Mouse (Mus musculus) erythroblast, adult 5-6 weeks (primary cell): ENCODE data around the gene Pard3. TPM values are rescaled to one million over a fixed set of nuclear protein-coding genes. Genes with fewer than 3 reads are reported as not detected.

ENCODE experiments used
- ATAC-seq: replicated peaks from 2 replicates; pipeline ENCODE4 v1.8.0; 2016; ENCODE audit warnings: moderate number of reproducible peaks, mild to moderate bottlenecking, moderate TSS enrichment, inconsistent platforms; ENCODE audit not compliant: poor library complexity, low FRiP score, severe bottlenecking
- total RNA-seq, 2 experiments: library from RNA; stranded (forward) in 1 of 2; stranded (reverse) in 1 of 2; fragments of 150-400 nt in 1 of 2; fragments of 200-764, 138-1000 nt in 1 of 2; gene quantifications; 2 replicates each; pipeline versions ENCODE4 v1.2.3 to v1.2.4; 2015 to 2017; ENCODE audit warnings: low replicate concordance in 2 of 2

Gene Pard3
- total RNA-seq, 2 experiments from 2014 or later = 2.7 to 5.8 TPM

DNA sequence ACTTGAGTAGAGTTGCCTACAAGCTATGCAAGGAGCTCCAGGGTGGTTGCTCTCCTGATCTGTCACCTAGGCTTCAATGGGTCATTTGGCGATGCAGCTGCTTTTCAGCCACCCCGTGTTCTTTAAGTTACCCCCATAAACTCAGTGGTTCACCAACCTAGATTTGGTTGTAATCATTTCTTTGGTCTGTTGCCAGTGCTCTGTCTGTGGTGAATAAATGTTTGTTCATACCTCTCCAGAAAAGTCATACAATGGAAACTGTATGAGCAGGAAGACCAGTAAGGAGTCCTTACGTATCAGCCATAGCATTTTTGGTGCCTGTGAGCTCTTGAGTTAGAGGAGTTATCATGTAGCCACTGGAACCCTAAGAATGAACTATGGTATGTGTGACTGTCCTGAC is 17.6 kb downstream of the Pard3 start:
- ATAC-seq = no peak

DNA sequence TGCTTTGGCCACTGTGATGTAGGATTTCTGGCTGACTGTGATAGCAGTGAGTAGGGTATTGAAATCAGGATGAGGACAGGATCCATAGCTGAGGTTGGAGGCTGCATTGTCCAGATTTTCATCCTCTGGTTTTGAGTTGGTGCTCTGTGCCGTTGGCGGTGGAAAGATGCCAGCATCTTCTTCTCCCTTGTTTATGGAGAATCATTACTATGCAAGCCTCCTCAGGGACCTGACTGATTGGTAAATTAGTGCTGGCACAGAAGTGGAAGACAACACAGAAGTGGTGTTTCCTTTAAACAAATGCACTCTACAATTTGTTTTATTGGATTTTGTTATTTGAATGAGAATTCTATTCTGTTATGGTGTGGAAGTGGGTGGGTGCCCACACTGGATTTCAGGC is 18.8 kb downstream of the Pard3 start:
- no peak for ATAC-seq

DNA sequence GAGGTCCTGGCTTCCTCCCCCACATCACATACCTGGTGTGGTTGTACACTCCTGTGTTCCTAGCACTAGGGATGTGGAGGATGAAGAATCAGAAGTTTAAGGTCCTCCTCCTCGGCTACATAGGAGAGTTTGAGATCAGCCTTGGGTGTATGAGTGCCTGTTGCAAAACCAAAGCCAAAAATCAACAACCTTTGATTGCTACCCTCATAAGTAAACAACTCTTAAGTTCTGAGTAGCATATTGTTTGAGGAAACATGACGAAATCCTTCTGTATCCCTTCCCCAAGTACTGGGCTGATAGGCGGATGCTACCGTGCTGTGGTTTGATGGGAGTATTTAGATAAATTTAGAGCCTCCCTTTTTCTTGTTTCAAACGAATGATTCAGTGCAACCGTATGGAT is 20.9 kb downstream of the Pard3 start:
- ATAC-seq = no peak

DNA sequence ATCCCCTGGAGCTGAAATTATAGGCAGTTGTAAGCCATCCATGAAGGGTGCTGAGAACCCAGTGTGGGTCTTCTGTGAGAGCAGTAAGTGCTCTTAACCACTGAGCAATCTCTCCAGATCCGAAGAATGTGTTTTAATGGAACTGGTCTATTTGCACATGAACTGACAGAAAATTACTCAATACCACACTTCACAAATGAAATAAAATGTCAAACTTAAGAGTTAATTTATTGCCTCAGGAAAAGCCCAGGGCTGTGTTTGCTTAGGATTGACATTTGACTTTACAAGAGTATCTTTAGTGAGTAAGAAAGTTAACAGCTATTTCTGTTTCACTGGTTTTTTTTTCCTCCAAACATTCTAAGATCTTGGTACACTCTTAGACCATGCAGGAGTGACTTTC is 23.7 kb downstream of the Pard3 start:
- no peak for ATAC-seq

DNA sequence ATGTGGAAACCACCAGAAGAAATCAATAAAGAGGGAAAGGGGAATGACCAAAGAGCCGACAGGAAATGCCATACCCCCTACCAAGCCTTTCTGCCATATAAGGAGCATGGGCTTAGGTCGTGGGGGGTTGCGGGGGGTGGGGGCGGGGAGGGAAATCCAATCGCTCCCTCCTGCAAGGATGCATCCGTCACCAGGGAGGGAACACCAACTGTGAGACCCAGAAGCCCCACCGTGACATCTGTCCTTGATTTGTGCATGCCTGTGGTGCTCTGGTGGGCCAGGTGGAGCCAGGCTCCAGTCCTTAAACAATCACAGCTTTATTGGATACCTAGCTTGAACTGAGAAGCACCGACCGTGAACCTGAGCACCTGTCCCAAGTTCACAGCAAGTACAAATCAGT is 24.7 kb downstream of the Pard3 start:
- ATAC-seq = no peak

DNA sequence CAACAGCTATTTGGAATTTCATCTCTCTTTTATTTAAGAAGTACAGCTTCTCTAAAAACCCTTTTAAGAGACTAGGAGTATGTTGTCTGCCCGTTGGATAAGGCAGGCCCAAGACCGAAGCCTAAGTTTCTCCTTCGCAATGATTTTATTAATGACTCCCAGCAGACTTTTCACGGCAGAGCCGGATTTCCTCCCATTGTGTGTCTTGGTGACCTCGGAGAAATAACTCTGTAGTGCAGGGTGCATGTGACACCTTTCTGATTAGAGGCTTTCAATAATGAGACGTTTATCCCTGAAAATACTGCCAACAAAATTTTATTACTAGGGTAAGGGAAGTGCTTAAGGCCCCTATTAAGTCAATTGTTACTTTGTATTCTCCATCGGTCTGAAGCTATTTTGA is 25.3 kb downstream of the Pard3 start:
- no peak for ATAC-seq

DNA sequence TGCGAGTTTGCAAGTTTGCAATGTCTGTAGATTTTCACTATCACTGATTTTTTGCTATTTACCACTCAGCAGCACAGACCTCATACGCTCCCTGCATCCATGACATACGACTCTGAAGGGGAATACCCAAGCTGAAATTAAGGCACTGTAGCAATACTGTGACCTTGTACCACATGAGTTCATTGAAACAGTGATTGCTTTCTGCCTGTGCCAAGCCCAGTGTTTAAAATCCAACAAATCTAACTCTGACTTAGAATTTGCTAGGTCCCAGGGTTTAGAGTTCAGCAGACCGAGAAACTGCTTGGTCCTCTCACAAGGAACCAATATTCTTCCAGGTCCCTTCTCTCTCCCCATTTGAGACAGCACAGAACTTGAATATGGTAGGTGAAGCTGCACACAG is 26.7 kb downstream of the Pard3 start:
- ATAC-seq = no peak

DNA sequence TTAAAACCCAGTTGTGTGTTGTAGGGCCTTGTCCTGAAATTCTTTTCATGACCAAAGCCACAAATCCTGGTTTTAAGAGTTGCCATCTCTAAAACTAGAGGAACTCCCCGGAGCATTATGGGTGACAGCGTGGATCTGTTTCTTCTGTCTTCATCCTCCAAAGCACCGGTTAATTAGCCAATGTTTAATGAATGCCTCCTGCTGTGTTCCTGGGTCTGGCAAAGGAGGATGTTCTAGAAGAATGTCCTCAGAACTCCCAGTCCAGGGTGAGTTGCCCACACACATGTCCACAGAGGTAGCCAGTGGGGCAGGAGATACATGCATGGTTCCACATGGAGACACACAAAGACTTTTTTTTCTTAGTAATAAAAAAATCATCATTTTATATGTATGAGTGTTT is 28.2 kb downstream of the Pard3 start:
- ATAC-seq = no peak

DNA sequence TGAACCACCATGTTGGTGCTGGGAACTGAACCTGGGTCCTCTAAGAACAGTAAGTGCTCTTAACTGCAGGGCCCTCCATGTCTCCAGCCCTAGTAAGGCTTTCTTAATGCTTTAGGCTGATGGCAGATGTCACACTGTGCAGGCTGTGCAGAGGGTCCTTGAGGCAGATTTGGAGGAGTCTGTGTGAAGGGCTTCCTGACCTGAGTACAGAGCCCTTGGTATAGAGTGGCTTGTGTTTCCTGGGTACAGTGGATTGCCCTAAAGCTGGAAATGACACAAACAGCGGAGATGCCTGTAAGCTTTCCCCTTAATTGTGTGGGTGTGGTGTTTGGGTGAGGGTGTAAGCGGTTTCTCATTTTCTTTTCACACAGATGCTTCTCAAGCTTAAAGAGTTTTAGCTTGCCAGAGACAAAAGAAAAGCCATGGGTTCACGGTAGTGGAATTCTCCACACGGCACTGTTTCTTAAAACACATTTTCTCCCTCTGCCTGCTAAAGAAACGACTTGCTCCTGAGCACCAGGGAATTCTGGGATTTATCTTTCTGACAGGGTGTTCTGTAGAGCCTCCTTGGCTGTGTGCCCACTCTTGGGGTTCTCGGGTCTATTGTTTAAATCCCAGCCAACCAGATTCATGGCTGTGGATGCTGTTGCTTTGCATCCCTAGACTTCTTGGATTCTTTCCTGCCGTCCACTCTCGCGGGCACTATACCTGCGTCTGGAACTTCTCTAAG is 28.9 kb downstream of the Pard3 start:
- ATAC-seq = no peak

DNA sequence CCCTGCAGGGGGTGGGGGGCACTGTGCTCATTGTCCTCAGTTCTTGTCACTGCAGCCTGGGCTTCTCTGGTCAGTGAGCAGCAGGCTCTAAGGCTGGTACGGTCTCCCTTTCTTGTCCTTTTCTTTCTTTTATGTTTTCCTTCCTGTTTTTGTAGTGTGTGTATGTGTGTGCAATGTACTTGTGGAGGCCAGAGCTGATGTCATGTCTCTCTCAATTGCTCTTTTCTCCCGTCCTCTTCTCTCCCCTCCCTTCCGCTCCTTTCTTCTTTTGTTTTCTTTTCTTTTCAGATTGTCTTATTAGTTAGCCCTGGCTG is 29.4 kb downstream of the Pard3 start:
- ATAC-seq = no peak

DNA sequence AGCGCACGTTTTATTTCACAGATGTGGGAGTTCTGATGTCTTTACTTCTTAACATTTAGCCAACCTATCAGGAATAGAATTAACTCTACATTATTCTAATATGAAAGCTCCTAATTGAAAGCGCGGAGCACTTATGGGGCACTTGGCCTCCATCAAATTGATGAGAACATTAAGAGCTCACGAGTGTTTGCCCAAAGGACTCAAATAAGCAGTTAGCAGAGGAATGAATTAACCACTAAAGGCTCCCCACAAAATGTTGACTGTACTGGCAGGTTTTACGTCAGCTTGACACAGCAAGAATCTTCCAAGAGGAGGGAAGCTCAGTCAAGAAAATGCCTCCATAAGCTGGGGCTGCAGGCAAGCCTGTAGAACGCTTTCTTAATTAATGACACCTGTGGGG is 32.1 kb downstream of the Pard3 start:
- ATAC-seq = no peak

DNA sequence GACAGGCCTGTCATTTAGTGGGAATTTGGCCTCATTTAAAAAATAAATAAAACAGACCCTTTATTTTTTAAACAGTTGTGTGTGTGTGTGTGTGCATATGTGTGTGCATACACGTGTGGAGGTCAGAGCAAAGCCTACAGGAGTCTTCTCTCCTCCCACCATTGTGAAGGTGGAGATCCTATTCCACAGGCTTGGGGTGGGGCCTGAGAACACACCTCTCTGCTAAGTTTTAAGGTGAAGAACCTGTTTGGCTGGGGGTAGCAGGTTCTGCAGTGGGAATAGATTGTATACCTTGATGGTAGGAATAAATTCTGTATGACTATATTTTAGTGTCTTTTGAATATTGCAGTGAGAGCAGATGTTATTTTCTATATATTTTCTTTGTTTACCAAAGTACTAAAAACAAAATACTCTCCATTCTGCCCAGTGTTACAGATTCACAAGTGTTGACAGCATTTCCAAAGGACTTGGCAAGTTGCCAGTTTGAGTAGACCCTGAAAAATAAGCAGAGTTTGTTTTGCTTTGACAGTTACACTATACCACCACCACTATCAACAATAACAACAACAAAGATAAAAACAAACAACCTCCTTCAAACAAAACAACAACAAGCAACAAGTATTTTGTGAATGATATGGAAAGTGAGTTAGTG is 35.9 kb downstream of the Pard3 start:
- no peak for ATAC-seq

DNA sequence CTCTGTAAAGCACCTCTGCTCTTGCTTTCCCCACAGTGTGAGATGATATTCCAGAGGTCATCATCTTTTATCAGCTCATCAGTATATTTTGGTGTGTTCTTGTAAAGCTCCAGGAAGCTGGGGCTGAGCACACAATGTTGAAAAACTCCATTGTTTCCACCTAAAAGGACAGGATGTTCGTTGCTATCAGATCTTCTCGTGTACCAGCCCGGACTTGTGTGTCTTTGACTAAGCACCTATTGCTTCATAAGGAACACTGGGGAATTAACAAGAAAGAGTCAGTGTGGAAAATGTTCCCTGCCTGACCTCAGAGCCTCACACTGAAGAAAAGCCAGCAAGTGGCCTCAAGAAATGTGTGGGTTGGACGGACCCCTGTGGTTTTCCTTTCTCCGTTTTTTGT is 39.6 kb downstream of the Pard3 start:
- ATAC-seq = no peak

DNA sequence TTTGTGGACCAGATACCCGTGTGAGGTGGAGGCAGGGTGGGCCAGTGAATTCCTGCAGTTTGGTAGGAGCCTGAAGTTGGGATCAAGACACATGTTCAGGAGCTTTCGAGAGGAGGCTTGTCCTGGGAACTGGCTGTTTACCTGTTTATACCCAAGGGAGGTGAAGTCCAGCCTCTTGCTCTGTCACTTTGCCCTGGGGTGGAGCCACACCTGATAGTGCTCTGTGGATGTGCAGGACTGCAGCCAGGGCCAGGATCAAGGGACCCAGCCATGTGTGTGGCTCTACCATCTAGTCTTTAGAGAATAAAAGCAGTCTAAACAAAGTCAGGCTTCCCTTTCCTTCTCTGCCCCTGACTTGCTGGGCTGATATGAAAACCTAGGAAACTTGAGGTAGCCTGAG is 40.9 kb downstream of the Pard3 start:
- ATAC-seq = no peak

DNA sequence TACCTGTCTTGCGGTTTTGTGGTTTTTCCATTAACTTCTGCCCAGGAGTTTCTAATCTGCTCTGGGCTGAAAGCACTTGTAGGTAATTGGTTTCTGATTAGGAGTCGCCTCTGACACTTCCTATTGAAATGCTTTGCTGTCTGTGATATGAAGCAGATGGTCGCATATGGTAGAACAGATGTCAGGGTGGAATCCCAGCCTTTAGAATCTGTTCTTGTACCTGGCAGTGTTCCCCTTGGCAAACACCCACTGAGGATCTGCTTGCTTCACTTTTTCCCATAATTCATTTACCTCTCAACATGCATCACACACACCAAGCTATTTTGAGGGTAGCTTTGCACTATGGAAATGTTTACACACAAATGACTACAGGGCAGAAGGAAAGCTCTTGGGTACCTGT is 44.2 kb downstream of the Pard3 start:
- no peak for ATAC-seq

DNA sequence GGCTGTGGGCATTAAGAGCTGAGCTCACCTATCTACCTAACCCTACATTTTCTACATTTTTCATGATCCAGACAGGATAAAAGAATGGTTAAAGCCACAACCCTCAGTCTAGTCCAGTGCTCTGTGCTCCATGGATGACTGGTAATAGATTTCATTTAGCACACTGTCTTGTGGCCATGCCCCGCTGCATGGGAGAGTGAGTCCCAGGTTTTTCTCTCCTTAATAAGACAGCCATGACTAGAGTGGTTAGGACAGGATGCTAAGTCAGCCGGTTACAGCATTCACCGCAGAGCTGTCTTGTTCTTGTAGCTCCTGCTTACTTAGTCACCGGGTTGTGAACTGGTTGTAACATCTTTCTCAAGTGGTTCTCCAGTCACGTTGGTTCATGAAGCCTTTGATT is 49.5 kb downstream of the Pard3 start:
- no peak for ATAC-seq

DNA sequence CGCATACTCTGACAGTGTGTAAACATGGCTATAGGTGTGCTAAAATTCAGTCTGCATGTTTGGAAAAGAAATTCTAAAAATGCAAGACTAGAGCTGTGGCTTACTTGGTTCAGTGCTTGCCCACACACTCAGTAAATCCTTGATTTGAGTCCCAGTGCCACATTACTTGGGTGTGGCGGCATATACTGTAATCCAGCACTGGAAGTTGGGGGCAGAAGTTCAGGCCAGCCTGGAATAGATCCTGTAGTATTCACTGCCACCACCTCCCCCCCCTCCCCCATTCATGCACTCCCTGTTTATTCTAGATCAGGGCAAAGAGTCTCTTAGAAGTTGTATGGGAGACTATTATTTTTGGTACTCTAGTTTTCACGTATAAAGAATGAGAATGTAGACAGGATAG is 52.1 kb downstream of the Pard3 start:
- no peak for ATAC-seq

DNA sequence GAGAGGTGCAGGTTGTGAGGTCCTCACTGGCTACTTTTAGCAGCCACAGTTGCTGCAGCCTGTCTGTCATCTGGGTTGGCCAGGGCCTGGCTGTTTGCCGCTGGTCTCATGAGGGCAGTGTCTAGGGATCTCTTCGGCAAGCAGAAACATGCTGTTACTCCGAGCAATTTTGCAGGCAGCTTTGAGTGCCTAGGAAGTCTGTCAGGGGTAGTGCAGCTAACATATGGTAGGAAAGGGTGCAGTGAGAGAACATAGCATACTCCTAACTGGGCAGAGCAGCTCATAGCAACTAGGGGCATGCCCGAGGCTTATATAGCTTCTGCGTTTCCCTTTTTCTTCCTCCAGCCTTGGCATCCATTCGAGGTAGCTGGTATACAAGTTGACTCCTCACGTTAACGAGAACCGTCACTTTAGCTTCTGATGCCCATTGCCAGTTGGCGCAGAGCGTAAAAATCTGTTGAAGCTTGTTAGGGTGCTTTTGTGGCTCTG is 54.7 kb downstream of the Pard3 start:
- no peak for ATAC-seq

DNA sequence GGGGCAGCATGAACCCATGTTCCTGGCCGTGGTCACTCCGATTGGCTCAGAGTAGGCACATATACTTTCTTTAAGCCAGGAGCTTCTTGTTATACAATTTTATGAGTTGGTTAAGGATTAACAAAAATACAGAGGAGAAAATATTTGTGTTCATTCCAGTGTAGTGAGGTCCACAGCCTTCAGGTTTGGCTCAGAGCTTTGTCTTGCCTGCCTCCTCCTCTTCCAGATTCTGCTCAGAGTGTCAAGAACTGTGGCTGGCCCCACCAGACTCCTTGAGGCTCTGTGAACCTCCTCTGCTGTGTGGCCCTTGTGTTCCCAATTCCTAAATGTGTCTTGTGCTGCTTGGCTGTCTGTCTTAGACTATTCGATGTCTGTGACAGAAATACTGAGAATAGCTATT is 59.7 kb downstream of the Pard3 start:
- ATAC-seq = no peak

DNA sequence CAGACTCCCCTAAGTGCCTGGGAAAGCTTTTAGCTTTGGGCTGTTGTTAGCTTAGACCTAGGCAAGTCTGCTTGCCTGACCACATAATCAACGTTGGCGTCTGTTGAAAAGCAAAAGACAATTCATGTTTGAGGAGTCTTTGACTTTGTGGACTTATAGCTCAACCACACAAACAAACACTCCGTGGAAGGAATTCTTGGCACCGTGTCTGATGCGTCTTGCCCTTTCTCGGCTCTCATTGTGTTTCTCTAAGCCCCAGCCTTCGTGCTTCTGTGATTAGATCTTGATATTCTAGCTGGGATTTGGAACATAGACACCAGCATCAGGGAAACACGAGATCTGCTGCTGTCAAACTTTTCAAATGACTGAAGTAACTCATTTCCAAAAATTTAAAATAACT is 61.1 kb downstream of the Pard3 start:
- no peak for ATAC-seq

DNA sequence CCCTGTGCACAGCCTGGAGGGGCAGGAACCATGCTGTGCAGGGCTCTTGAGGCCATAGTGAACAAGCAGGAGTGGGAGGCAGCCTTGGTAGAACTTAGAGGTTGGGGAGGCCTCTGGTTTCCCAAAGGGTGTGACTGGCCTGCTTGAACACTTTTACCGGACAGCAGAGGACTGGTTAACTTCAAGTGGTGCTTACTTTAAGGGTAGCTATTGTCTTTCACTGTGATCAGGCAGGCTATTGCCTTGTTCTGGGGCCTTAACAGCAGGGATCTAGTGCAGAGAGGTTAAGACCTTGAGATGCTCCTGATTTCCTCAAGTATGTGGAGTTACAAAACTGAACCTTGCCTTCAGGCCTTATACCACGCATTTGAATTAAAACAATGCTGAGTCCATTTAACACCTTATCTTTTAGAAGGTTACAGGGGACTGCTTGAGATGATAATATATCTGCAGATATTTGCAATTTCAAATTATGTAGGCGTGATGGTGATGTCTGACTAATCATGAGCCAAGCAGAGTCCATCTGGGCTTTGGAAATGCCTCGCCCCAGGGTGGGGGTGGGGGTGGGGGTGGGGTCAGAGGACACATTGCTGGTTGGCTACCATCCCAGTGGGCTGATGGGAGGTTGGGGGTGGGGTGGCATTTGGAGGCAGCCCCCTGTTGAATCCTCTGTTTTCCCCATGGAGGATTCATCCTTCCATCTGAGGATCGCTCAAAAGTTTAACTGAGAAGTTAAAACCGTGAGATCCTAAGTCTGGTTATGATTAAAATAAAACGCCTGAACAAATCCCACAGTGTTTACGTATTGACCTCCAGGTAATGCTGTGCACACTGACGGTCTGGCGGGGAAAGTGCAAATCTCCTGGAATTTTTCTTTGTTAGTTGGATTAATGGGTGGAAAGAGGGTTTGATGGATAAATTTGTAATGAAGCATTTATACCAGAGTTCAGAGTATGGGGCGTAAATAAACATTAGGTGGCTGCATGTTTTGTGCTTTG is 62.3 kb downstream of the Pard3 start:
- no peak for ATAC-seq
